Mouse (Mus musculus) megakaryocyte, embryonic 14.5 days (primary cell): ENCODE data around the gene Hoxd12.

Source experiments
- FLI1 ChIP-seq: IDR thresholded peaks from 2 replicates; pipeline ENCODE4 v1.6.1; 2012; ENCODE audit warnings: low read length, inconsistent platforms, mixed read lengths
- GATA1 ChIP-seq: IDR thresholded peaks from 3 replicates; pipeline ENCODE4 v1.6.1; 2012; ENCODE audit warnings: mixed read lengths, low read length, inconsistent platforms, borderline replicate concordance

GRCm38 (mm10) chr2:74688795-74689573 is 14.2 kb downstream of the Hoxd12 start:
- TF ChIP-seq GATA1 (no peak), FLI1 (no peak)
